Mouse (Mus musculus) heart, postnatal 4 days (tissue): ENCODE data around the gene Znrd1as. TPM values are rescaled to one million over a fixed set of nuclear protein-coding genes. Genes with fewer than 3 reads are reported as not detected.
A peak's percentile ranks its signal among the peaks of the same experiment; 100 is the strongest.

Experiments used
- DNase-seq: peaks from one replicate; pipeline ENCODE4 v3.0.0; 2021
- total RNA-seq, 2 experiments: library from RNA; stranded (reverse); gene quantifications; 2 replicates each; pipeline ENCODE4 v1.2.3; 2021

Znrd1as gene
- 1 to 10 TPM; 7.2 to 7.3 TPM for total RNA-seq

DNA sequence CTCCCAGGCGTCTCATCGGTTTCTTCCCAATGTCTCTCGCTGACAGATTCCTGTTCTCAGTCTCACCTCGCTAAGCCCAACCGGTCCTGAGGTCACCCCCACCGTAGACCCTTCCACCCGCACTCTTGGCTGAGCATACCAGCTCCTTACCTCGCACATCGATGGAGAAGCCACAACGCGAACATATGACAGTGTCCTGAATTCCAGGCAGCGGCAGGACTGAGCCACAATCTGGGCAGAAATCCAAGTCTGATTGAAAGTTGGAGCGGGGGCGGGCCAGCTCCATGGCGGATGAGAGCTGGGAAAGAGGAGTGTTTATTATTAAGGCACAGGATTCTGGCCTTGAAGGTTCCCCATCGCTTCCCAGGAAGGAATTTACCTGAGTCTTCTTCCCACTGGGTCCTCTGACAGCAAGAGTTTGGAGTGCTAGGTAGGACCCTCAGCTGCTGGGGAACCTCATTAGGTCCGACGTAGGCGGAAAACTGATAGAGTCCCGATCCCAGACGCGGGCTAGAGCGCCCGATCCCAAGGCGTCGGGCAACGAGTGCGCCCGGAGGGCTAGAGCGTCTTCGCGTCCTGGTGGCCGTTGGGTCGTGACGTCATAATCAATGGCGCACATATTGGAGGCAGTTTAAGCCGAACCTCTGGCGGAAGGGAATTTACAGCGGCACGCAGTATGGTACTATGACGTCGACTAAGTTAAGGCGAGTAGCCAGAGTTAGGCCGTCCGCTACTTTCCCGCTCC lies at the start of gene Znrd1as, which contains the start of gene Znrd1:
Znrd1as (plus strand) TSS at position 594 of the 745 bp plus-strand sequence.
Znrd1 (minus strand) TSS at position 561 of the 745 bp plus-strand sequence.
- peak; percentile 94 for DNase-seq

DNA sequence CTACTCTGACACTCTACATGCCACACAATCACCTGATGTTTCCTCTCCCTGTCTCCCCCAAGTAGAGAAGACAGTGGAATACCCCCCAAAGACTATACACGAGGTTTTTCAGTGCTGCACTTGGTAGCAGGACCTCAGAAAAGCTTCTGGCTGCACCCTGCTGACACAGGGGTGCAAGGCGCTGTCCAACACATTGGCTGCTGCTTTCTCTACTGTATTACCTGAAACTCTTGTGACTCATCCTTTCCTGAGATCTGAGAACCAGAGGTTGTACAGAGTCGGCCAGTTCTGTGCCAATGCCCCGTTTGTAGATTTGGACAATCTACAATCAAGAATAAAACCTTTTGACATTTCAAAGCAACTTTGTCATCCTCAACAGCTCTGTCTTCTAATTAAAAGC lies 48.6 kb upstream of the Znrd1as start:
- DNase-seq = no peak

DNA sequence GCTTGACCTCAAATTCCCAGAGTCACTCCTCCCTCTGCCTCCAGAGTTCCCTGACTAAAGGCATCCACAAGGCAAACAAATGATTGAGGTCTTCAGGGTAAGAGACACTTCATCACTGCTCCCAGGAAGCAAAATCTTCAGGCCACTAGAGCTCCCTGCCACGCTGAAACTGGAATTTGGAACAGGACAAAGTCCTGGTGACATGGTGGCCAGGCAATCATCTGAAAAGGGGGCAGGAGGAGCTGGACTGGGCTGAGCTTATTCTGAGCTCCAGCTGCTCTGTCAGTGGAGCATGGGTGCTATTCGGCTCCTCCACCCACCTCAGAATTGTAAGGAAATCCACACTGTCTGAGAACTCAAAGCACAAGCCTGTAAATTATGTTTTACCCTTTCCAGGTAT lies 46.4 kb upstream of the Znrd1as start:
- DNase-seq = no peak

DNA sequence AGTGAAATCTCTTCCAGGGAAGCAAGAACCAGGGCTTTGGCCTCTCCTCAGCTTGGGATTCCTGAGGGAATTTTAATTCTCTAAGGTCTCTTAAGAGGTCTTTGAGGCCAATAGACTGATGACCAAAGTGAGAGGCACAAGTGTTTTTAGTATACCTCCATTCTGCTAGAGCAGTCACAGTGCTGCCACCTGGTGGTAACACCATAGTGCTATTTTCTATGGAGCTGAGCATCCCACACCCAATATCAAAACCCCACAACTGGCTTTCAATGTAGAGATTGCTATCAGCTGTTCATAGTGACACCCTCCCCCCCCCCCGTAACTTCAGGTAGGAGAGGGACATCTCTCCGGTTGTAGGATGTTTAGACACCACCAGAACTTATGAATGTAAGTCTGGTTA lies 44.3 kb upstream of the Znrd1as start:
- peak; percentile 84 for DNase-seq

DNA sequence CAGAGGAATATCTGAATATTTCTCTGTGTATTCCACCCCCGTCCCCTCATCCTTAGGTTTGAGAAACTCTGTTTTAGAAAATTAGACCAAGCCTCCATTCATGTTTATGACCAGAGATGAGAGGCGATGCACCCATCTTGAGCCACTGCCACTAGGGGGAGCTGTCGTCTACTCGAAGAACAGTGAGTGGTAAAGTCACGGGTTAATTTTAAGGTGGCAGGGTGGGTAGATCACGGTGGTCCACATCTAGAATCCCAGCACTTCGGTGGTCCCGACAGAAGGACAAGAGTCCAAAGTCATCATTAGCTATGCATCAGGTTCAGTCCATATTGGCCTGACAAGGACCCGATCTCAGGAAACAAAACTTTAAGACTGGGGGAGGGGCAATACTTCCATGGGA lies 43.3 kb upstream of the Znrd1as start:
- DNase-seq = peak; percentile 75

DNA sequence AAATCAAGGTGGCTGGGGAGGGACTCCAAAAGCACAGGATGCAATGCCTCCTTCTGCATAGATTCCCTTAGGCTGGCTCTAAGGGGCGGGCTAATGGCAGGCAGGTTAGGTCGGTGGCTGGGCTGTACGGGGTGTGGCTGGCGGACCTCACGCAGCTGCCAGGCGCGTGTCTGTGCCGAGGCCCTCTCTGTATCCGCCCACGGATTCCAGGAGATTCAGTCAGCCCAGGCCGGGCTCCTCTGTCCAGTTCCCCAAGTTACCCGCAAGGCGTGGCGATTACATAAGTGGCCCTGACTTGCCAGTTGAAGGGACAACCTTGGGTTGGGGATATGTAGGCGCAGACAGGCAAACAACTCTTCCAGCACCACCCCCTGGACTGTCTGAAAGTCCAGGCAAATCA lies 38.2 kb upstream of the Znrd1as start:
- no peak for DNase-seq

DNA sequence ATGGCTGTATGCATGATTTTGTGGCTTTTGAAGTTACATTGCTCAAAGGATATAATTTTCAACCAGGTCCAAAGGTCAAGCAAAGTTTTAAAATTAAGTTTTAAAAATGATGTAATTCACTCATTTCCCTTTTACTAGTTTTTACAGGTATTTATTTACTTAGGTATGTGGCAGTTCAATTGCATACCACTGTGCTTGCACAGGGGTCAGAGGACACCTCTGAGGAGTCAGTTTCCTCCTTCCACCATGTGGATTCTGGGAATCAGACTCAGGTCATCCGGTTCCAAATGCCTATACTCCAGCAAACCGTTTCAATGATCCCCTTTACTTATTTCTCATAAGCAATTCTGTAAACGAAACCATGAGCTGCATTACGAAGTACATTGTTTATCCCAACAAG lies 35.7 kb upstream of the Znrd1as start:
- DNase-seq = no peak

DNA sequence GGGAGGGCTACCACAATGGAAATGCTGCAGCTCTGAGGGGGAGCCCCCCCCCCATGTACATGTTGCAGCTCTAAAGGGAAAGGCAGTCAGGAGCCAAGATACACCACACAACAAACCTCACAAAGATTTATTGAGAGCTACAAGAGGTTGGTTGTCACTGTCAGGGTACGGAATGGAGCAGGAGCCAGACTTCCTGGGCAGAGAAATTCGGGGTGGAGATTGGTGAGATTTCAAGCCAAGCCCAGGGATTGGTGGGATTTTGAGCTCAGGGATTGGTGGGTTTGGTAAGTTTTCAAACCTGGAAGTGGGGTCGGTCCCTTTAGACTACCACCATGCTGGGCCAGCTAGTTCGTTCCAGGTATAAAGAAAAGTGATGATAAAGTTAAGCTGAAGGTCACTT lies 34.9 kb upstream of the Znrd1as start:
- DNase-seq = no peak

DNA sequence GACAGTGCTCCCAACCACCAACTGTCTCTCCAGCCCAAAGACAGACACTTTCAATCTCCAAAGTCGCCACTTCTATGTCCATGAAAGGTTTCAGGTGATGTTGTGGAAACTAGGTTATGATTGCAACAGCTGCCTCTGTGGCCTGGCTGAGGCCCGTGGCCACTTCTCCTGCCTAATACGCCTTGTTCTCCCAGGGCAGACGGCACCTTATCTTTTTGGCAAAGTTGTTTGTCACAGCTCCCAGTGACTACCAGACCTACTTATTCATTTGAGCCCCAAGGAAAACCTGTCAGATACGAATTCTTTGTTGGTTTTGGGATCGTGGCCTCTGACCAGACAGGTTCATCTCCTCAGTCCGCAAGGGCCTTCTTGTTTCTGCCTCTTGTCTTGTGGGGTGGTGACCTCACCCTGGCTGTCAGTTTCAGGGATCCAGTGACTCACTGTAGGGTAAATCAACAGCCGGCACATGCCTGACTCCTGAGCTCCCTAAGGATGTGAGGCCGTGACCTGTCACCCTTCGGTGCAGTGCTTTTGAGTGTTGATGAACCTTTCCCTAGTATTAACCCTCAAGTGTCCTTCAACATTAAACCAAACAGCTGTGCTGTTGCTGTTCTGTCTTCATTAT lies 30.8 kb upstream of the Znrd1as start:
- no peak for DNase-seq

DNA sequence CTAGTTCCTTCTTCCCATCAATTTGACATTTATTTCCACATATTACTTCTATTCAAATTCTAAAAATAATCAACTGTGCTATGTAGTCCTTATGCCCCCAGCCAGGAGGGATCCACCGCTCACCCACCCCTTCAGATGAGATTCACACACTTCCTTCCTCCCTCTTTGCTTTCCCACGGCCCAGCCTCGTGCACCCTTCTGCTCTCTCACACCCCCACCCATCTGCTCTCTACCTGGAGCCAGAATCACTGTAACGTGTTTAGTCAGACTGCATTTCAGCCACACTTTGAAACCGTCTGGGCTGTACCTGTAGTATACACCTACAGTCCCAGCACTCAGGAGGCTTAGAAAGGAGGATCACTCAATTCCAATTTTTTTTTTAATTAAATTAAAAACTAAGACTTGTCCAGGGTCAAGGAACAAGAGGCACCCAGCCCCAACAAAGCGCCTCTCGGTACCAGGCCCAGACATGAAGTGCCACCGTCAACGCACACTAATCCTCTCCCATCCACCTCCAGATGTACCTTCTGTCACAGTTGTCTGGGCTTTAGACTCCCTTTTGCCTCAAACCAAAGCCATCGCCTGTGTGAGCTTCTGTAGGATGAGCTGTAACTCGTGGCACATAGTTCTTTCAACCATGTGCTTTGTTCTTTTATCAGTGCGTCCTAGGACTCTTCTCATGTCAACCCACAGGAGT lies 29.0 kb upstream of the Znrd1as start:
- no peak for DNase-seq

DNA sequence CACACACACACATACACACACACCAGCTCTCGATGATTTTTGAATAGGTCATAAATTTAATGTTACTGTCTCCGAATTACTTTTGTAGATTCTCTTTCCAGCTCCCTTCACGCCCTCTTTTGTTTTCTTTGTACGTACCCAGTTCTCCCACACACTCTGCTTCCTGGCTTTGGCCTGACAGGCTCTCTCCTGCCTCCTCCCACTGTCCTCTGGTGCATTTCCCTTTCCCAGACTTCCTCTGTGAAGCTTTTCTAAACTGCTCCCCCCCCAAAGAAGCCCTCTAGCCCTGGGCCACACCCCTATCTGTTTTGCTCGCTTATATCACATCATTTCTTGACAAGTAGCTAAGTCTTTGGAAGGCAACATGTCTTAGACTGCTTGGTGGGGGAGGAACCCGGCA lies 28.2 kb upstream of the Znrd1as start:
- DNase-seq = peak; percentile 41

DNA sequence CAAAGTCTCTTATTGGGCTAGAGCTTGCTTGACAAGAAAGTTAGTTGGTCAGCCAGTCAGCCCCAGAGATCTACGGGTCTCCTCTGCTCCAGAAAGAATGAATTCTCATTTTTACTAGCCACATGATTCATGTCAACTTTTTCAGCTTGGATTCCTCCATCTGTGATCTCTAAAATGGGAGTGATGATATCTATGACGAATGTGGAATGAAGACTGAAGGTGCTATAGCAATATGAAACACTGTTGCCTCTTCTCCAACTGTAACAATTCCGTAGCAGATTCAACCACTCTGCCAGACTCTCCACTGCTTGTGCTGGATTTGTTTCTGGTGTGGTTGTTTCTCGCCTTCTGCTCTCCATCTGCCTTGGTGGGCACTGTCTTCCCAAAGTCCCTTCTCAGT lies 27.3 kb upstream of the Znrd1as start:
- no peak for DNase-seq

DNA sequence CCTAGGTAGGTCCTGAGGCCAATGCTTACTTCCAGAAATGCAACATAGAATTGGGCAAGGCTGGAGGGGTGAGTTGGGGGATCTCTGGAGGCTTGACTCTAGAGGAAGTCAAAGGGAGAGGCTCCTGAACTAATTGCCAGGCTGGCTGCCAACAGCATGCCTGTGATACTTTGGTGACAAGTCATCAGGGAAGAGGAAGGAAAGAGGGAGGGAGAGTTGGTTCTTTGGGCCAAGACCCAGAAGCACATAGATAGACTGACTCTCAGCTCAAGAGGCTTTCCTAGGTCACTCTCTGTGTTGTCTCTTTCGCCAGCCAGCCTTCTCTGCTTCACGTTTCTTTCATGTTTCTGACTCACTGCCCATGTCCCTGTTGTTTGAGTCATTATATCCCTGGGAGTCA lies 26.6 kb upstream of the Znrd1as start:
- peak; percentile 66 for DNase-seq

DNA sequence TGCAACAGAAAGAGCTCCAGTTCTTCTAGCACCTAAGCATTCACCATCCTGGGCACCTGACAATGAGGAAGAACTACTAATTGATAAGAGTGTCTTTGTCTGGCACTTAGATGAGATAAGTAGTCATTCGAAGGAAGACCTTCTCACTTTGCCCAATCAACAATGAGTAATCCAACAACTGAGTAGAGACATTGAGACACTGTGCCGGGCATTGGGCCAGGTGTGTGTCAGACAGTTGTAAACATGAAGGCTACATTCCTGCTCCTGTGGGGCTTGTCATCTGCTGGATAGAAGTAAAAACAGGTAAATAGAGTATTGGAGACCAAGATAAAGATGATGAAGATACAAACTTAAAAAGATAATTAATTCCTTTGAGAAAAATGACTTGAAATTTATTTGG lies 20.3 kb upstream of the Znrd1as start:
- DNase-seq = no peak

DNA sequence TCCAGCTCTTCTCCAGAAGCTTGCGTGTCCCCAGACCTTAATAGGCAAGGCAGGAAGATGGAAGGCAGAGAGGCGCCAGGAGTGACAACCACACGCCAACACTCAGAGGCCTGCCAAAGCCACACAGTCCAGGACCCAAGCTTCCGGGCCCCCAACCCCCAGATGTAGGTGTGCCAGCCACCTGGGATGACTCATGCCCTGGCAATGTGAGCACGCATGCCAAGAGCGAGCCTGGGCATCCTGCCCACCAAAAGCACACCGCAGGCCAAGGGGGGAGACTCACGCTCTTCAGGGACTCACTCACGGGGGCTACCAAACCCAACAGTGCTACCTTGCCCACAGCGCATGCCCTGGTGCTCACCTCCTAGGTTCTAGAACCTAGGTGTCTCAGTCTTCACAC lies 16.0 kb upstream of the Znrd1as start:
- DNase-seq = peak; percentile 69

DNA sequence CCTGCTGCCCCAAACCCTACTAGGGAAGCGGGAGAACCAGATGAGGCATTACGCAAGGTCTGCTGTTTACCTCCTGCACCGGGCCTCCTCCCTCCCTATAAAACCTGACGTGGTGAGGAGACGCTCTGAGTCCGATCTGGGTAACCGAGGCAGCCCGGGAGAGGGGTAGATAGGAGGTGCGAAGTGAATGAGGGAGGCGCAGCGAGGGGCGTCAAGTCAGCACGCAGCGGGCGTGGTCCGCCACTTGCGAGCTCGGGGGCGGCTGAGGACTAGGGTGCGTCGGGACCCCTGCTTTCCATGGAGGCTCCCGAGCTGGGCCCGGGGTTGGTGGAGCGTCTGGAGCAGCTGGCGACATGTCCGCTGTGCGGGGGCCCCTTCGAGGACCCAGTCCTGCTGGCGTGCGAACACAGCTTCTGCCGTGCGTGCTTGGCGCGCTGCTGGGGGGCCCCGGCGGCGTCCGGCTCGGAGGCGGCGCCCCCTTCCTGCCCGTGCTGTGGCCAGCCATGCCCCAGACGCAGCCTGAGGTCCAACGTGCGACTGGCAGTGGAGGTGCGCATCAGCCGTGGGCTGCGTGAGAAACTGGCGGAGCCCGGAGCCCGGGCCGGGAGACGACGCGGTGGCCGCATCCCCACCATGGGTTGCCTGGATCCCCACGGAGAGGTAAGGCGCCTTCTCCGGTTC lies 15.5 kb upstream of the Znrd1as start, which contains the start of gene Rnf39:
Rnf39 (plus strand) TSS at position 128 of the 681 bp plus-strand sequence.
- DNase-seq = peak; percentile 18

DNA sequence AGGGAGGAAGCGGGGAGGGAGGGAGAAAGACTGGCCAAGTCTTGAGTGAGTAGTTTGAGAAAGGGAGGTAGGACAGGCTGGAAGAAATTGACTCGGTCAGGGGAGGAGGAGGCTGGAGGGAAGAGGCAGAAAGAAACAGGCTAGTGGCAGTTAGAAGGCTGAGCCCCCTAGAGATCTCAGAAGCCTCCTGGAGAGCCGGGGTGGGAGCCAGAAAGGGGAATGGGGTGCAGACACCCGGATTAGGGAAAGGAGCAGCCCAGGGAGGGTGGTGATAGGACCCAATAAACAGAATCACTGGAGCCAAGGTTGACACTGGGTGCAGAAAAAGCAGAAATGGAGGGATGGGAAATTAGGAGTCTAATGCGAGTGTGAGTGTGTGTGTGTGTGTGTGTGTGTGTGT lies 14.7 kb upstream of the Znrd1as start:
- no peak for DNase-seq

DNA sequence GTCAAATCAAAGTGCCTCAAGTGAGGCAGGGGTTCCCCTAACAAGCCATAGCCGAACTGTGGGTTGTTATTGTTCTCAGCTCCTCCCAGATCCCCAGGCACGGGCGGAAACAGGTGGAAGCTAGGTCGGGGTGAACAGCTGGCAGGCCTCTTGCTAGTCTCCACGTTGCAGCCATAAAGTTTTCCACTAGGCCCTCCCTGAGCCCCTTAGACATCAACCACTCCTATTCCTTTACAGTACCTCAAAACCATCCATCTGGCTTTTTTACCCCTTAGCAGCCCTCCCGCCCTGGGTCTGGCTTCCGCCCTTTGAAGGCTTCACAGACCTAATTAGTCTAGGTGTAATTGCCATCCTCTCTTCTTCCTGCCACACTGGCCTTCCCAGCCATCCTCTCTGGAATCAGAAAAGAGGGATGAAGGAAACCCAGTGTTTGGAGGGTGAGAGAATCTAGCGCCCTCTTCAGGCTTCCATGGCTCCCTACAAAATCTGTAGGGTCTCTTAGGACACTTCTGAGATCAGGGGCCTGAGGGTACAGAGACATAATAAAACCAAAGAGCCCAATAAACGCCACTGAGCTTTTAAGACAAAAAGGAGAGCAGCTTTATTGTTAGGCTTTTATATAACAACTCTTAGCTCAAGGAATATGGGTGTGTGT lies 14.1 kb upstream of the Znrd1as start:
- DNase-seq = no peak

DNA sequence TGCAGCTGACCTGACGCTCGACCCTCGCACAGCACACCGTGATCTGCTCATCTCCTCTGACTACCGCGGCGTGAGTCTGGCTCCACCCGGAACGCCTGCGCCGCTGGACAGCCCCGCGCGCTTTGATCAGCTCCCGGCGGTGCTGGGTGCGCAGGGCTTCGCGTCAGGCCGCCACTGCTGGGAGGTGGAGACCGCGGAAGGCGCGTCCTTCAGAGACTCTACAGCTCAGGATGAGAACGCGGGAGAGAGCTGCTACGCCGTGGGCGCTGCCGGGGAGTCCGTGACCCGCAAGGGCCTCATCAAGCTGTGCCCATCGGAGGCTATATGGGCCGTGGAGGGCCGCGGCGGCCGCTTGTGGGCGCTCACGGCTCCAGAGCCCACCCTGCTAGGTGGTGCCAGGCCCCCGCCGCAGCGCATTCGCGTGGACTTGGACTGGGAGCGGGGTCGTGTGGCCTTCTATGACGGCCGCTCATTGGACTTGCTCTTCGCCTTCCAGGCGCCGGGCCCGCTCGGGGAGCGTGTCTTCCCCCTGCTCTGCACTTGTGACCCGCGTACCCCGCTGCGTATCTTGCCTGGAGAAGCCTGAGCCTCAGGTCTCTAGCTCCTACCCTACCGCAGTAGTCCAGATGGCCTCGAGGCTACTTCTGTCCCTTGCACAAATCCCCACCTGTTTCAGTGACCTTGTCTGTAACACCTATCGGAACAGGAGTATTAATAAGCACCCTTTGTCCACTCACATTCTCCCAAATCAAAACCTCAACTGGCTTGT lies 11.2 kb upstream of the Znrd1as start:
- DNase-seq = peak; percentile 47

DNA sequence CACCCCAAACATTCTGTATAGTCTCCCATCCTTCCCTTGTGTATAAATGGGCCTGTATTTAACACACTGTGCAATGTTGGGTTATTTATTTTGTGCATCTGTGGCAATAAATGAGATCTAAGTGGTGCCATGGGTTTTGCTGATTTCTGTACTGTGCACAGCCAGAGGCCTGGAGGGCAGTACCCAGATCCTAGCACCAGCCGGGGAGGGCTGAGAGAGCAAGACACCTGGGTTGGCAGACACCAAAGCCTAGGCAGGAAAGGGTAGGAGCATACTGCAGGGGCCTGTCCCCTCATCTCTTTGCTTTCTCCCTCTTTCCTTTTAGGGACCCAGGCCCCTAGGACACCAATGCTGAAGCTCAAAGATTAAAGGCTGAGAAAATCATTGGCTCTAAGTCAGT lies 10.1 kb upstream of the Znrd1as start:
- DNase-seq = no peak

DNA sequence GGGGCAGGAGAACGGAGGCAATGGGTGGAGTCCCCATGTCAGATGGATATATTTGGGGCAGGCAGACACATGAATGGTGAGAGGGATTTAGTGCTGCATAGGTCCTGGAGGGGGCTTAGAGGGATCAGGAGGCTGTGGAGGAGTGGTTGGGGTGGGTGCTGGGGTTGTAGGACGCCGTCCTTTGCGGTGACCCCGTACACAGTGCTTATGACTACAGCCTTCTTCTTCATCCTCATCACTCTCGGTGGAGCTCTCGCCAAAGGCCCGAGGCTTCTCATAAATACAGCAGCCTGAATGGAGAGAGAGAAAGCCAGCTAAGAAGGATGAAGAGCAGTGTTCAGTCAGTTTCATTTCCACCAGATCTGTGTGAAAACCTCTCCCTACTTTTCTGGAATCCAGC lies 9.1 kb upstream of the Znrd1as start:
- no peak for DNase-seq
